Mouse (Mus musculus) bone marrow macrophage, adult 2 months (primary cell): ENCODE results near the gene Blzf1.

ENCODE experiments used
- CTCF ChIP-seq: IDR thresholded peaks from 2 replicates; pipeline ENCODE4 v1.5.1; 2012; ENCODE audit warnings: low read depth, mild to moderate bottlenecking, low read length, moderate library complexity
- POLR2A ChIP-seq: IDR thresholded peaks from 2 replicates; pipeline ENCODE4 v1.6.1; 2012; ENCODE audit warnings: mild to moderate bottlenecking, low read depth, low read length, borderline replicate concordance

GRCm38 (mm10) chr1:164296473-164296872, 10.8 kb downstream of the Blzf1 start:
- TF ChIP-seq CTCF (no peak), POLR2A (no peak)
